Mouse (Mus musculus) ES-CJ7 (cell line): Measurements from ENCODE around the gene Steap3.

Experiments used
- DNase-seq: peaks from one replicate; pipeline ENCODE4 v3.0.0; 2011; ENCODE audit warnings: low read depth, low spot score

Steap3 gene

GRCm38 (mm10) chr1:120154232-120154631, 118.3 kb downstream of the Steap3 start:
- DNase-seq = peak; percentile 45

- DNase-seq = peak; percentile 54
Observed at GRCm38 (mm10) chr1:120146994-120147393, 125.5 kb downstream of the Steap3 start.

GRCm38 (mm10) chr1:120145527-120146216, 126.8 kb downstream of the Steap3 start:
- no peak for DNase-seq

- no peak for DNase-seq
Observed at GRCm38 (mm10) chr1:120142551-120142950, 130.0 kb downstream of the Steap3 start.
